9 mouse cellular contexts compared by ENCODE assay signal in the genomic region with DNA sequence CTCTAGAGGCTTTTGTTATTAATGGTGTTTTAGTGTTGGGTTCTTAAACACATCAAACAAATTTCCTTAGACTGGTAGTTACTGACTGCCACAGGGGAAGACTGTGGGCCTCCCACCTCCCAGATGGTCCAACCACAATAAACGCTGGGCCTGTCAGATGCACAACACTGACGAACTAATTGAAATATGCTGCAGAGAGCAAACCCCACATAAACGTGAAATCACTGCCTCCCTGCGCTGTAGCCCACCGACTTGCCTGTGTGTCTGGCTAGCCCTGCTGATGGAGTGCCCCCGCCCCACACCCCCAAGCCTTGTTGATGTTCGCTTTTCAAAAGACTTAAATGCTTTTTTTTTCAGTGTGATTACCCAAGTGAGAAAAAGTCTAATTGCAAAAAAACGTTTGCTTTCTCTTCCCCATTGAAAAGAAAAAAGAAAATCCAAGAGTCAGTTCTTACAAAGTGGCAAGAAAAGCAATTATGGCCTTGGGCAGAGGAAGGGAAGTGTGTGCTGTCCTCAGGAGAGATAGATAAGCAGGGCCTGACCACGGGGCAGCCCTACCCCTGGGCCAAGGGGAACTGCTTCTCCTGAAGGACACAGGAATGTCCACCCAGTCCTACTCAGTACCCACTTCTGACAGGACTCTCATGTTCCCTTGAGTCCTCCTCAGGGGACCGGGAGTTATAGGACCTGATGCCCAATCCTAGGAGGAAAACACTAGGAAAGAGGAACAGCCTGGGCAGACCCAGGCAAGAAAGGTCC. TPM values are rescaled to one million over a fixed set of nuclear protein-coding genes. Genes with fewer than 3 reads are reported as not detected.
DNase-seq lines count a peak whose midpoint lies in the region; ATAC-seq and TF ChIP-seq lines count a peak whose summit lies in the region.
"Had no signal": no experiment of that assay in that cellular context is flagged by ENCODE, and none has a peak within 500 bp of the region (broad histone marks: within the 10 kb centered on the region; RNA-seq: fewer than 3 reads in every experiment).

No protein-coding gene starts in this region.

- no peak for TF ChIP-seq CTCF in spleen, adult 2 months (IDR thresholded peaks at IDR 0.05; ENCODE audit: extremely low read depth, insufficient read depth, insufficient read length, insufficient replicate concordance)

- H3K9ac ChIP-seq in heart, embryonic 13.5 days = peak overlapping the region; percentile 62
- peak overlapping the region; percentile 23; the same call in 1 of the 2 replicates for H3K9ac ChIP-seq in hindbrain, embryonic 16.5 days (ENCODE audit: low read depth, low read length)

- H3K4me1 ChIP-seq in heart, embryonic 13.5 days = peaks cover 77% of the 10 kb centered on the region
- H3K4me1 ChIP-seq in spleen, adult 2 months (ENCODE audit: control insufficient read depth, insufficient read depth, insufficient read length) = peaks cover 10% of the 10 kb centered on the region; the same call in 1 of the 2 replicates
- peaks cover 18% of the 10 kb centered on the region for H3K4me1 ChIP-seq in hindbrain, embryonic 16.5 days (ENCODE audit: control insufficient read depth, insufficient read depth, low read depth, low read length)

- TF ChIP-seq POLR2A in spleen, adult 2 months (IDR thresholded peaks at IDR 0.05; ENCODE audit: low read depth, low read length) = no peak

- ATAC-seq in heart, embryonic 13.5 days (ENCODE audit: extremely low read depth, insufficient number of reproducible peaks, low FRiP score, low TSS enrichment) = no peak
- ATAC-seq in hindbrain, embryonic 16.5 days = peak; percentile 29
- no peak for ATAC-seq in erythroblast, adult 5-6 weeks (replicated peaks; ENCODE audit: low FRiP score, poor library complexity, severe bottlenecking)

- whole genome bisulfite sequencing in heart, embryonic 13.5 days = 47% methylated on average over 10 of the region's 10 CpGs
- WGBS in spleen, adult 2 months = 25% methylated on average over 10 of the region's 10 CpGs
- WGBS in hindbrain, embryonic 16.5 days = 33% methylated on average over 10 of the region's 10 CpGs

- DNase-seq in heart, postnatal 14 days = no peak
- no peak for DNase-seq in spleen, adult 2 months (ENCODE audit: low read depth in 1 of 2, low spot score in 2 of 2)
- DNase-seq in spleen, adult 18-20 months = no peak
- DNase-seq in splenic B cell, adult 2 months (ENCODE audit: low read depth, low spot score) = peak; percentile 18
- DNase-seq in cerebellum, postnatal 25 days = no peak

- peak overlapping the region; percentile 82 for H3K27ac ChIP-seq in heart, embryonic 13.5 days (replicated peaks)
- peak overlapping the region; percentile 68 for H3K27ac ChIP-seq in spleen, adult 2 months (ENCODE audit: insufficient read depth, low read length)
- peak overlapping the region; percentile 53 for H3K27ac ChIP-seq in hindbrain, embryonic 16.5 days (ENCODE audit: low read depth, low read length)

- H3K4me2 ChIP-seq in heart, embryonic 13.5 days = peak overlapping the region; percentile 48
- H3K4me2 ChIP-seq in hindbrain, embryonic 16.5 days (ENCODE audit: low read length) = peak overlapping the region; percentile 31

- H3K36me3 ChIP-seq in heart, embryonic 13.5 days = peaks cover 40% of the 10 kb centered on the region
- peaks cover 2% of the 10 kb centered on the region; the same call in 1 of the 2 replicates for H3K36me3 ChIP-seq in spleen, adult 2 months (ENCODE audit: control insufficient read depth, insufficient read depth, low read length)
- H3K36me3 ChIP-seq in hindbrain, embryonic 16.5 days (ENCODE audit: control insufficient read depth, insufficient read depth, low read length) = no peaks in the 10 kb centered on the region
- no peaks in the 10 kb centered on the region; the same call in 1 of the 2 replicates for H3K36me3 ChIP-seq in splenic B cell, adult 2 months (ENCODE audit: control insufficient read depth, insufficient read depth, low read length, poor library complexity, severe bottlenecking)

- no peaks in the 10 kb centered on the region for H3K9me3 ChIP-seq in heart, embryonic 13.5 days
- no peaks in the 10 kb centered on the region for H3K9me3 ChIP-seq in hindbrain, embryonic 16.5 days (ENCODE audit: control insufficient read depth, low read length)

- intact Hi-C loops in heart, postnatal 14 days (cut with DNase I) = no loop called here

- H3K4me3 ChIP-seq in heart, embryonic 13.5 days = no peak overlapping the region
- no peak overlapping the region for H3K4me3 ChIP-seq in spleen, adult 2 months (ENCODE audit: extremely low read depth, insufficient read depth, insufficient read length)
- H3K4me3 ChIP-seq in hindbrain, embryonic 16.5 days (ENCODE audit: low read length) = no peak overlapping the region

- H3K27me3 ChIP-seq in heart, embryonic 13.5 days (replicated peaks) = no peaks in the 10 kb centered on the region
- no peaks in the 10 kb centered on the region for H3K27me3 ChIP-seq in spleen, adult 2 months (ENCODE audit: control insufficient read depth, insufficient read depth, low read length)
- H3K27me3 ChIP-seq in hindbrain, embryonic 16.5 days (replicated peaks; ENCODE audit: control insufficient read depth, insufficient read depth, low read length) = no peaks in the 10 kb centered on the region
- H3K27me3 ChIP-seq in splenic B cell, adult 2 months (ENCODE audit: control insufficient read depth, insufficient read depth, low read length, poor library complexity, severe bottlenecking) = no peaks in the 10 kb centered on the region; the same call in 1 of the 2 replicates
- H3K27me3 ChIP-seq: CH12.LX had no signal

RNA-seq across cellular contexts. Expression of a gene that starts 7.7 kb away (rescaled TPM):
- polyA plus RNA-seq in heart, embryonic 13.5 days (2015; fragmentation: Nextera tagmentation; extraction: Ambion mirVana) = 5.1 and 6.6 TPM in 2 replicates
- total RNA-seq in heart, postnatal 14 days (2021) = 10 to 100 TPM; 47.9 to 52.4 TPM
- polyA plus RNA-seq in spleen, adult 2 months (2012; rRNA removed) = 65.8 and 97.5 TPM in 2 replicates
- 8.4 and 9.8 TPM in 2 replicates for polyA plus RNA-seq in hindbrain, embryonic 16.5 days (2015; fragmentation: Nextera tagmentation; extraction: Ambion mirVana)
- 0.42 and 1.9 TPM in 2 replicates for total RNA-seq in erythroblast, adult 5-6 weeks (2015; ENCODE audit: low replicate concordance)
- 0.28 and 1.0 TPM in 2 replicates for total RNA-seq in erythroblast, adult 5-6 weeks (2017; ENCODE audit: low replicate concordance)
